Comparison of ENCODE assay signal across 9 mouse cellular contexts in genomic region chr8:46859164-46859846, GRCm38 (mm10).
DNase-seq lines count a peak whose midpoint lies in the region; ATAC-seq and TF ChIP-seq lines count a peak whose summit lies in the region.
"Had no signal": no experiment of that assay in that cellular context is flagged by ENCODE, and none has a peak within 500 bp of the region (broad histone marks: within the 10 kb centered on the region; RNA-seq: fewer than 3 reads in every experiment).

No protein-coding gene starts in this region.

- peak; percentile 75 for TF ChIP-seq EP300 in heart, postnatal 0 days (IDR thresholded peaks at IDR 0.05; ENCODE audit: low read depth)

- TF ChIP-seq CTCF in heart, postnatal 0 days (IDR thresholded peaks at IDR 0.05; ENCODE audit: low read depth): no peak

- H3K9me3 ChIP-seq in heart, embryonic 10.5 days: no peaks in the 10 kb centered on the region
- no peaks in the 10 kb centered on the region for H3K9me3 ChIP-seq in heart, embryonic 11.5 days (replicated peaks; ENCODE audit: control insufficient read depth, low read length)
- H3K9me3 ChIP-seq in heart, postnatal 0 days (replicated peaks; ENCODE audit: control insufficient read depth, low read length): no peaks in the 10 kb centered on the region
- no peaks in the 10 kb centered on the region for H3K9me3 ChIP-seq in midbrain, embryonic 14.5 days (ENCODE audit: control insufficient read depth, low read length)
- H3K9me3 ChIP-seq: limb, embryonic 13.5 days had no signal

- WGBS in heart, embryonic 10.5 days: 45% methylated on average over 7 of the region's 7 CpGs
- WGBS in heart, embryonic 11.5 days (ENCODE audit: insufficient replicate concordance): 44% methylated on average over 7 of the region's 7 CpGs
- 48% methylated on average over 7 of the region's 7 CpGs for WGBS in heart, postnatal 0 days
- 35% methylated on average over 7 of the region's 7 CpGs for WGBS in midbrain, embryonic 14.5 days

- H3K27me3 ChIP-seq in heart, embryonic 10.5 days (ENCODE audit: insufficient read depth, poor library complexity, severe bottlenecking): no peaks in the 10 kb centered on the region
- no peaks in the 10 kb centered on the region for H3K27me3 ChIP-seq in heart, embryonic 11.5 days (ENCODE audit: control insufficient read depth, insufficient read depth, low read length)
- H3K27me3 ChIP-seq in heart, postnatal 0 days (ENCODE audit: control insufficient read depth, insufficient read depth, low read length): no peaks in the 10 kb centered on the region
- H3K27me3 ChIP-seq in midbrain, embryonic 14.5 days (ENCODE audit: control insufficient read depth, insufficient read depth, low read length): no peaks in the 10 kb centered on the region
- H3K27me3 ChIP-seq: limb, embryonic 13.5 days had no signal

- H3K4me3 ChIP-seq in heart, embryonic 10.5 days: no peak overlapping the region
- H3K4me3 ChIP-seq in heart, embryonic 11.5 days (ENCODE audit: low read depth, low read length): no peak overlapping the region
- H3K4me3 ChIP-seq in heart, postnatal 0 days (ENCODE audit: low read depth, low read length): no peak overlapping the region
- H3K4me3 ChIP-seq in midbrain, embryonic 14.5 days (replicated peaks; ENCODE audit: low read depth, low read length): no peak overlapping the region
- H3K4me3 ChIP-seq: limb, embryonic 13.5 days had no signal

- no peak overlapping the region for H3K9ac ChIP-seq in heart, embryonic 11.5 days (ENCODE audit: low read depth, low read length)
- no peak overlapping the region for H3K9ac ChIP-seq in heart, postnatal 0 days (replicated peaks; ENCODE audit: low read depth, low read length)
- H3K9ac ChIP-seq in midbrain, embryonic 14.5 days (replicated peaks; ENCODE audit: low read length): no peak overlapping the region
- H3K9ac ChIP-seq: limb, embryonic 13.5 days had no signal

- H3K4me2 ChIP-seq in heart, embryonic 11.5 days: no peak overlapping the region
- no peak overlapping the region for H3K4me2 ChIP-seq in heart, postnatal 0 days (ENCODE audit: low read depth, low read length)
- H3K4me2 ChIP-seq in midbrain, embryonic 14.5 days (ENCODE audit: low read length): no peak overlapping the region
- H3K4me2 ChIP-seq: limb, embryonic 13.5 days had no signal

- no peaks in the 10 kb centered on the region for H3K36me3 ChIP-seq in heart, embryonic 10.5 days
- no peaks in the 10 kb centered on the region for H3K36me3 ChIP-seq in heart, embryonic 11.5 days (ENCODE audit: control insufficient read depth, insufficient read depth, low read length)
- no peaks in the 10 kb centered on the region for H3K36me3 ChIP-seq in heart, postnatal 0 days (replicated peaks; ENCODE audit: control insufficient read depth, insufficient read depth, low read length)
- H3K36me3 ChIP-seq in midbrain, embryonic 14.5 days (ENCODE audit: control insufficient read depth, insufficient read depth, low read length): no peaks in the 10 kb centered on the region
- H3K36me3 ChIP-seq: limb, embryonic 13.5 days had no signal

- no peak for ATAC-seq in heart, embryonic 11.5 days (replicated peaks; ENCODE audit: insufficient number of reproducible peaks, low FRiP score, low TSS enrichment)
- no peak for ATAC-seq in heart, postnatal 0 days (ENCODE audit: insufficient read depth, low read depth)
- ATAC-seq in midbrain, embryonic 14.5 days (ENCODE audit: low FRiP score, low TSS enrichment): no peak

- peak overlapping the region; percentile 42; the same call in 1 of the 2 replicates for H3K27ac ChIP-seq in heart, embryonic 10.5 days
- no peak overlapping the region for H3K27ac ChIP-seq in heart, embryonic 11.5 days (ENCODE audit: low read depth, low read length)
- no peak overlapping the region for H3K27ac ChIP-seq in heart, postnatal 0 days (ENCODE audit: low read depth)
- H3K27ac ChIP-seq in midbrain, embryonic 14.5 days (replicated peaks; ENCODE audit: low read depth, low read length): peak overlapping the region; percentile 37; the same call in 1 of the 2 replicates
- H3K27ac ChIP-seq: limb, embryonic 13.5 days had no signal

- no peak for DNase-seq in heart, embryonic 10.5 days (ENCODE audit: low spot score)
- peak; percentile 78 for DNase-seq in CD4-positive helper T cell, adult 2 months (ENCODE audit: low read depth, low spot score)
- no peak for DNase-seq in heart, postnatal 0 days (ENCODE audit: low spot score)
- peak; percentile 42 for DNase-seq in midbrain, embryonic 14.5 days
- DNase-seq in ovary, postnatal 36 days (ENCODE audit: low spot score): no peak
- no peak for DNase-seq in gastrocnemius, adult 18-20 months (ENCODE audit: low spot score)
- DNase-seq in cerebellum, postnatal 4 days (ENCODE audit: low spot score in 2 of 2): no peak

- H3K4me1 ChIP-seq in heart, embryonic 10.5 days: peaks cover 5% of the 10 kb centered on the region; the same call in 1 of the 2 replicates
- no peaks in the 10 kb centered on the region for H3K4me1 ChIP-seq in heart, embryonic 11.5 days (ENCODE audit: control insufficient read depth, insufficient read depth, low read length)
- no peaks in the 10 kb centered on the region for H3K4me1 ChIP-seq in heart, postnatal 0 days (ENCODE audit: control insufficient read depth, insufficient read depth)
- no peaks in the 10 kb centered on the region; the same call in 1 of the 2 replicates for H3K4me1 ChIP-seq in midbrain, embryonic 14.5 days (ENCODE audit: control insufficient read depth, insufficient read depth, low read length)

Comparison
In these comparisons a context has a peak if more than half of its experiments do, and no peak if none do; other contexts are left out.
1. H3K27ac ChIP-seq: peak in heart, embryonic 10.5 days (single experiment) and midbrain, embryonic 14.5 days (single experiment); none in heart, embryonic 11.5 days (single experiment) and heart, postnatal 0 days (single experiment).
2. DNase-seq: peak in CD4-positive helper T cell, adult 2 months (single experiment) and midbrain, embryonic 14.5 days (single experiment); none in heart, embryonic 10.5 days (single experiment), heart, postnatal 0 days (single experiment), ovary, postnatal 36 days (single experiment), gastrocnemius, adult 18-20 months (single experiment) and cerebellum, postnatal 4 days (0 of 2).